In the genomic region with DNA sequence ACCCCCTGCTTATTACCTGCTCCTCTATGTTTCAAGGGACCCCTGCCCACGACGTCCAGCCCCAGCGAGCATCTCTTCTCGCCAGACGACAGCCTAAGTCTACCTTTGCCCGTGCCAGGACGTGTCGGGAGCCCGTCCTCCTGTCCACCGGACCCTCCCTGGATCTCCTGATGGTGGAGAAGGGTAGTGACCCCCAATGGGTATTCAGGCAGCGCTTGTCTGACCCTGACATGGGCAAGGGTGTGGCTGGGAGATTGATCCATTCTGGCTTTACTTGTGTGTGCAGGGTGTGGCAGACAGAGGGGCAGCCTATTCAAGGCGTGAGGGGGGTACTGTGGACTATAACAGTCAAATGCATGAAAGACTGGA, we compare ENCODE assay signal across 8 mouse cellular contexts. TPM values are rescaled to one million over a fixed set of nuclear protein-coding genes. Genes with fewer than 3 reads are reported as not detected.
DNase-seq lines count a peak whose midpoint lies in the region; ATAC-seq and TF ChIP-seq lines count a peak whose summit lies in the region.

No protein-coding gene starts in this region.

- TF ChIP-seq CTCF in G1E (IDR thresholded peaks at IDR 0.05; ENCODE audit: low read depth, low read length): no peak

- intact Hi-C loops in heart, postnatal 10 days (cut with DNase I): no loop called here

- H3K36me3 ChIP-seq in heart, embryonic 13.5 days: no peaks in the 10 kb centered on the region
- H3K36me3 ChIP-seq in G1E (replicated peaks): peaks cover 17% of the 10 kb centered on the region
- H3K36me3 ChIP-seq in hindbrain, embryonic 10.5 days: peaks cover under 1% of the 10 kb centered on the region; the same call in 1 of the 2 replicates
- H3K36me3 ChIP-seq in megakaryocyte, embryonic 14.5 days (replicated peaks; ENCODE audit: low read length): no peaks in the 10 kb centered on the region

- whole genome bisulfite sequencing in heart, embryonic 13.5 days: 5% methylated on average over 12 of the region's 12 CpGs
- WGBS in hindbrain, embryonic 10.5 days: 4% methylated on average over 12 of the region's 12 CpGs

- no peaks in the 10 kb centered on the region for H3K9me3 ChIP-seq in heart, embryonic 13.5 days
- H3K9me3 ChIP-seq in G1E (replicated peaks): no peaks in the 10 kb centered on the region
- no peaks in the 10 kb centered on the region for H3K9me3 ChIP-seq in hindbrain, embryonic 10.5 days
- no peaks in the 10 kb centered on the region for H3K9me3 ChIP-seq in megakaryocyte, embryonic 14.5 days

- peak overlapping the region; percentile 96 for H3K9ac ChIP-seq in heart, embryonic 13.5 days

- H3K4me1 ChIP-seq in heart, embryonic 13.5 days: peaks cover 34% of the 10 kb centered on the region
- peaks cover 73% of the 10 kb centered on the region for H3K4me1 ChIP-seq in G1E (ENCODE audit: insufficient read depth, low read depth, low read length)
- peaks cover 37% of the 10 kb centered on the region for H3K4me1 ChIP-seq in hindbrain, embryonic 10.5 days (replicated peaks)
- H3K4me1 ChIP-seq in megakaryocyte, embryonic 14.5 days: peaks cover 45% of the 10 kb centered on the region

- no peak for DNase-seq in heart, postnatal 10 days
- DNase-seq in G1E (ENCODE audit: low spot score): peak; percentile 13
- no peak for DNase-seq in hindbrain, embryonic 10.5 days (ENCODE audit: low spot score)
- no peak for DNase-seq in frontal cortex, postnatal 36 days (ENCODE audit: low spot score in 2 of 2)
- no peak for DNase-seq in left cerebral cortex, adult 11 months (ENCODE audit: low spot score)
- no peak for DNase-seq in natural killer cell, adult 2 months (ENCODE audit: low spot score in 2 of 2)

- peak overlapping the region; percentile 91 for H3K4me2 ChIP-seq in heart, embryonic 13.5 days

- H3K4me3 ChIP-seq in heart, embryonic 13.5 days: peak overlapping the region; percentile 93
- H3K4me3 ChIP-seq in G1E (ENCODE audit: low read depth, low read length): peak overlapping the region; percentile 85
- H3K4me3 ChIP-seq in hindbrain, embryonic 10.5 days: peak overlapping the region; percentile 98
- H3K4me3 ChIP-seq in megakaryocyte, embryonic 14.5 days (replicated peaks): peak overlapping the region; percentile 97

- ATAC-seq in heart, embryonic 13.5 days (ENCODE audit: extremely low read depth, insufficient number of reproducible peaks, low FRiP score, low TSS enrichment): no peak
- no peak for ATAC-seq in G1E (ENCODE audit: extremely low read depth, insufficient number of reproducible peaks, low FRiP score, poor library complexity, severe bottlenecking)

- H3K27ac ChIP-seq in heart, embryonic 13.5 days (replicated peaks): no peak overlapping the region
- H3K27ac ChIP-seq in hindbrain, embryonic 10.5 days: peak overlapping the region; percentile 98

- H3K27me3 ChIP-seq in heart, embryonic 13.5 days (replicated peaks): peaks cover 10% of the 10 kb centered on the region
- H3K27me3 ChIP-seq in G1E (ENCODE audit: insufficient read depth, low read length): peaks cover 5% of the 10 kb centered on the region; the same call in 1 of the 2 replicates
- peaks cover 6% of the 10 kb centered on the region; the same call in 1 of the 2 replicates for H3K27me3 ChIP-seq in hindbrain, embryonic 10.5 days (ENCODE audit: insufficient read depth, poor library complexity, severe bottlenecking)
- peaks cover 73% of the 10 kb centered on the region for H3K27me3 ChIP-seq in megakaryocyte, embryonic 14.5 days (replicated peaks)

RNA-seq across cellular contexts. Expression of a gene that starts 0.3 kb away (rescaled TPM):
- polyA plus RNA-seq in heart, embryonic 13.5 days (2015; fragmentation: Nextera tagmentation; extraction: Ambion mirVana): 1.5 and 1.8 TPM in 2 replicates
- total RNA-seq in heart, postnatal 10 days (2021): 1 to 10 TPM; 5.0 to 6.3 TPM
- total RNA-seq in G1E (2014; fragmentation: Nextera tagmentation): 2.4 and 3.6 TPM in 2 replicates
- total RNA-seq in G1E (2017): 3.4 and 3.7 TPM in 2 replicates
- polyA plus RNA-seq in G1E (2012): 8.2 and 9.6 TPM in 2 replicates
- polyA plus RNA-seq in hindbrain, embryonic 10.5 days (2016; fragmentation: Nextera tagmentation; extraction: Ambion mirVana): 3.9 and 6.6 TPM in 2 replicates
- polyA plus RNA-seq in megakaryocyte, embryonic 14.5 days (2012; ENCODE audit: insufficient read depth, low replicate concordance): 1.1 and 1.7 TPM in 2 replicates

RNA-seq across cellular contexts. Expression of a gene that starts 23.3 kb away (rescaled TPM):
- polyA plus RNA-seq in heart, embryonic 13.5 days (2015; fragmentation: Nextera tagmentation; extraction: Ambion mirVana): 0.05 TPM in 1 of 2 replicates, not detected in the other
- total RNA-seq in heart, postnatal 10 days (2021): under 1 TPM; 0.50 to 0.86 TPM
- 0.63 TPM in 1 of 2 replicates, not detected in the other for total RNA-seq in G1E (2014; fragmentation: Nextera tagmentation)
- total RNA-seq in G1E (2017): 0.06 and 0.11 TPM in 2 replicates
- polyA plus RNA-seq in G1E (2012): 0.03 and 0.10 TPM in 2 replicates
- not detected in 2 replicates for polyA plus RNA-seq in hindbrain, embryonic 10.5 days (2016; fragmentation: Nextera tagmentation; extraction: Ambion mirVana)
- 0.06 TPM in 1 of 2 replicates, not detected in the other for polyA plus RNA-seq in megakaryocyte, embryonic 14.5 days (2012; ENCODE audit: insufficient read depth, low replicate concordance)

RNA-seq across cellular contexts. Expression of a gene that starts 35.2 kb away (rescaled TPM):
- 7.0 and 7.9 TPM in 2 replicates for polyA plus RNA-seq in heart, embryonic 13.5 days (2015; fragmentation: Nextera tagmentation; extraction: Ambion mirVana)
- total RNA-seq in heart, postnatal 10 days (2021): 10 to 100 TPM in 1 of 2 experiments, 1 to 10 TPM in 1; 9.6 to 12.4 TPM
- total RNA-seq in G1E (2014; fragmentation: Nextera tagmentation) (16.7 and 21.4 TPM in 2 replicates), G1E (2017) (22.1 and 22.3 TPM in 2 replicates)
- 3.9 and 4.2 TPM in 2 replicates for polyA plus RNA-seq in G1E (2012)
- 19.9 and 22.0 TPM in 2 replicates for polyA plus RNA-seq in hindbrain, embryonic 10.5 days (2016; fragmentation: Nextera tagmentation; extraction: Ambion mirVana)
- 1.3 and 1.7 TPM in 2 replicates for polyA plus RNA-seq in megakaryocyte, embryonic 14.5 days (2012; ENCODE audit: insufficient read depth, low replicate concordance)

RNA-seq across cellular contexts. Expression of a gene that starts 43.4 kb away (rescaled TPM):
- not detected in 2 replicates for polyA plus RNA-seq in heart, embryonic 13.5 days (2015; fragmentation: Nextera tagmentation; extraction: Ambion mirVana)
- not detected for total RNA-seq in heart, postnatal 10 days (2021)
- total RNA-seq in G1E (2014; fragmentation: Nextera tagmentation) (not detected in 2 replicates), G1E (2017) (not detected in 2 replicates)
- polyA plus RNA-seq in G1E (2012): not detected in 2 replicates
- not detected in 2 replicates for polyA plus RNA-seq in hindbrain, embryonic 10.5 days (2016; fragmentation: Nextera tagmentation; extraction: Ambion mirVana)
- polyA plus RNA-seq in megakaryocyte, embryonic 14.5 days (2012; ENCODE audit: insufficient read depth, low replicate concordance): not detected in 2 replicates

RNA-seq across cellular contexts. Expression of a gene that starts 45.0 kb away (rescaled TPM):
- 22.6 and 22.7 TPM in 2 replicates for polyA plus RNA-seq in heart, embryonic 13.5 days (2015; fragmentation: Nextera tagmentation; extraction: Ambion mirVana)
- 10 to 100 TPM; 19.2 to 20.0 TPM for total RNA-seq in heart, postnatal 10 days (2021)
- total RNA-seq in G1E (2014; fragmentation: Nextera tagmentation): 75.0 and 91.2 TPM in 2 replicates
- total RNA-seq in G1E (2017): 18.0 and 19.4 TPM in 2 replicates
- polyA plus RNA-seq in G1E (2012): 134 and 163 TPM in 2 replicates
- polyA plus RNA-seq in hindbrain, embryonic 10.5 days (2016; fragmentation: Nextera tagmentation; extraction: Ambion mirVana): 64.3 and 65.3 TPM in 2 replicates
- polyA plus RNA-seq in megakaryocyte, embryonic 14.5 days (2012; ENCODE audit: insufficient read depth, low replicate concordance): 53.2 and 90.1 TPM in 2 replicates
